Mouse (Mus musculus): ENCODE measurements around the gene Kcns1.

GRCm38 (mm10) chr2:164170902-164171301 is at the start of gene Kcns1:
- TF ChIP-seq CTCF (conservative IDR thresholded peaks at IDR 0.05; ENCODE audit: low read length) (no peak), POU5F1 (IDR thresholded peaks at IDR 0.05; ENCODE audit: borderline replicate concordance, low read length) (no peak), NANOG (IDR thresholded peaks at IDR 0.05; ENCODE audit: borderline replicate concordance, low read length) (no peak)
